Mouse (Mus musculus) hindbrain, embryonic 16.5 days (tissue): Measurements from ENCODE around the gene Cdca7l. TPM values are rescaled to one million over a fixed set of nuclear protein-coding genes. Genes with fewer than 3 reads are reported as not detected.

ENCODE experiments used
- ATAC-seq: fragments of 200-750 bp; cut with Nextera tagmentation; 2 replicates; pipeline ENCODE4 v1.8.0; 2017; ENCODE audit warnings: moderate TSS enrichment, moderate library complexity
- H3K27ac ChIP-seq: fragments of 300-500 bp; sonication (generic); 2 replicates; pipeline ENCODE4 v1.5.1; 2014; ENCODE audit warnings: low read depth, mild to moderate bottlenecking, control low read depth, low read length, moderate library complexity
- H3K27me3 ChIP-seq: fragments of 300-500 bp; sonication (generic); replicated peaks from 2 replicates; pipeline ENCODE4 v1.6.1; 2014; ENCODE audit warnings: low read length; ENCODE audit not compliant: control insufficient read depth, insufficient read depth
- H3K36me3 ChIP-seq: fragments of 300-500 bp; sonication (generic); 2 replicates; pipeline ENCODE4 v1.6.1; 2014; ENCODE audit warnings: mild to moderate bottlenecking, low read length, moderate library complexity, mixed read lengths; ENCODE audit not compliant: control insufficient read depth, insufficient read depth
- H3K4me1 ChIP-seq: fragments of 300-500 bp; sonication (generic); 2 replicates; pipeline ENCODE4 v1.6.1; 2014; ENCODE audit warnings: low read depth, low read length; ENCODE audit not compliant: control insufficient read depth, insufficient read depth
- H3K4me2 ChIP-seq: fragments of 300-500 bp; sonication (generic); 2 replicates; pipeline ENCODE4 v1.6.1; 2014; ENCODE audit warnings: mild to moderate bottlenecking, low read length, control low read depth, moderate library complexity
- H3K4me3 ChIP-seq: fragments of 300-500 bp; sonication (generic); 2 replicates; pipeline ENCODE4 v1.5.1; 2014; ENCODE audit warnings: mild to moderate bottlenecking, low read length, control low read depth, moderate library complexity
- H3K9ac ChIP-seq: fragments of 300-500 bp; sonication (generic); 2 replicates; pipeline ENCODE4 v1.6.1; 2014; ENCODE audit warnings: low read depth, mild to moderate bottlenecking, control low read depth, low read length, moderate library complexity
- H3K9me3 ChIP-seq: fragments of 300-500 bp; sonication (generic); 2 replicates; pipeline ENCODE4 v1.6.1; 2014; ENCODE audit warnings: mild to moderate bottlenecking, low read length, moderate library complexity; ENCODE audit not compliant: control insufficient read depth
- WGBS: fragments of 180-500 bp; shearing (Covaris S2); extraction: QIAGEN DNeasy Blood & Tissue Kit; methylation state at CpG from one replicate; pipeline ENCODE4 v1.1.7; 2014; 5-methylcytosine and 5-hydroxymethylcytosine counted together
- polyA plus RNA-seq: library from polyadenylated mRNA; unstranded; fragments of >200 nt; fragmentation: Nextera tagmentation; extraction: Ambion mirVana; gene quantifications from 2 replicates; pipeline ENCODE4 v1.2.1, GENCODE M21; 2015

Gene Cdca7l
- polyA plus RNA-seq, 1 experiment from 2014 or later, result 5.3 TPM

GRCm38 (mm10) chr12:117843302-117844074 is 39.4 kb downstream of the Cdca7l start:
- Histone ChIP-seq H3K27me3 (peaks cover 2% of the 10 kb centered on the region; the same call in 1 of the 2 replicates), H3K27ac (0 out of 2 replicates have a peak overlapping the region, but pooled peaks have one; percentile 39), H3K4me2 (peak overlapping the region; percentile 99), H3K4me1 (peaks cover 2% of the 10 kb centered on the region; the same call in 1 of the 2 replicates), H3K4me3 (peak overlapping the region; percentile 80), H3K9ac (peak overlapping the region; percentile 79), H3K9me3 (no peaks in the 10 kb centered on the region), H3K36me3 (no peaks in the 10 kb centered on the region)
- peak; percentile 99 for ATAC-seq
- under 1% methylated on average over 52 of the region's 75 CpGs for WGBS

GRCm38 (mm10) chr12:117844075-117844408 is 40.0 kb downstream of the Cdca7l start:
- ATAC-seq, result no peak
- Histone ChIP-seq H3K27ac (no peak overlapping the region), H3K9me3 (no peaks in the 10 kb centered on the region), H3K9ac (peak overlapping the region; percentile 79), H3K27me3 (peaks cover 2% of the 10 kb centered on the region; the same call in 1 of the 2 replicates), H3K36me3 (no peaks in the 10 kb centered on the region), H3K4me3 (peak overlapping the region; percentile 80), H3K4me1 (peaks cover 2% of the 10 kb centered on the region; the same call in 1 of the 2 replicates), H3K4me2 (peak overlapping the region; percentile 99)
- 0% methylated on average over 15 of the region's 15 CpGs for WGBS

GRCm38 (mm10) chr12:117844917-117845316 is 40.8 kb downstream of the Cdca7l start:
- H3K4me2 ChIP-seq, result peak overlapping the region; percentile 13; the same call in 1 of the 2 replicates
- peaks cover 2% of the 10 kb centered on the region; the same call in 1 of the 2 replicates for H3K27me3 ChIP-seq
- H3K9ac ChIP-seq, result no peak overlapping the region
- H3K9me3 ChIP-seq, result no peaks in the 10 kb centered on the region
- no peak overlapping the region for H3K27ac ChIP-seq
- no peaks in the 10 kb centered on the region for H3K36me3 ChIP-seq
- 32% methylated on average over 2 of the region's 2 CpGs for WGBS
- no peak for ATAC-seq
- H3K4me1 ChIP-seq, result peaks cover 2% of the 10 kb centered on the region; the same call in 1 of the 2 replicates
- H3K4me3 ChIP-seq, result no peak overlapping the region

GRCm38 (mm10) chr12:117848621-117849020 is 44.5 kb downstream of the Cdca7l start:
- H3K27ac ChIP-seq, result no peak overlapping the region
- H3K4me2 ChIP-seq, result no peak overlapping the region
- no peaks in the 10 kb centered on the region for H3K27me3 ChIP-seq
- ATAC-seq, result no peak
- no peak overlapping the region for H3K4me3 ChIP-seq
- H3K36me3 ChIP-seq, result no peaks in the 10 kb centered on the region
- H3K4me1 ChIP-seq, result no peaks in the 10 kb centered on the region
- no peak overlapping the region for H3K9ac ChIP-seq
- WGBS, result 93% methylated on average over 6 of the region's 6 CpGs
- no peaks in the 10 kb centered on the region for H3K9me3 ChIP-seq

- Histone ChIP-seq H3K27me3 (no peaks in the 10 kb centered on the region), H3K9ac (no peak overlapping the region), H3K4me3 (no peak overlapping the region), H3K4me1 (no peaks in the 10 kb centered on the region), H3K9me3 (no peaks in the 10 kb centered on the region), H3K36me3 (no peaks in the 10 kb centered on the region), H3K4me2 (no peak overlapping the region), H3K27ac (no peak overlapping the region)
- no peak for ATAC-seq
- 24% methylated on average over 10 of the region's 10 CpGs for WGBS
Measured at GRCm38 (mm10) chr12:117850472-117850871, 46.4 kb downstream of the Cdca7l start.

GRCm38 (mm10) chr12:117853316-117853715 is 49.2 kb downstream of the Cdca7l start:
- Histone ChIP-seq H3K4me3 (no peak overlapping the region), H3K9ac (no peak overlapping the region), H3K9me3 (no peaks in the 10 kb centered on the region), H3K27me3 (no peaks in the 10 kb centered on the region), H3K4me2 (no peak overlapping the region), H3K36me3 (no peaks in the 10 kb centered on the region), H3K27ac (no peak overlapping the region), H3K4me1 (no peaks in the 10 kb centered on the region)
- 29% methylated on average over 6 of the region's 6 CpGs for WGBS
- peak; percentile 52; the same call in 1 of the 2 replicates for ATAC-seq

- Histone ChIP-seq H3K9ac (no peak overlapping the region), H3K27me3 (no peaks in the 10 kb centered on the region), H3K4me1 (no peaks in the 10 kb centered on the region), H3K4me2 (no peak overlapping the region), H3K36me3 (no peaks in the 10 kb centered on the region), H3K27ac (no peak overlapping the region), H3K4me3 (no peak overlapping the region), H3K9me3 (no peaks in the 10 kb centered on the region)
- WGBS, result 68% methylated on average over 9 of the region's 9 CpGs
- ATAC-seq, result no peak
Measured at GRCm38 (mm10) chr12:117857023-117857422, 52.9 kb downstream of the Cdca7l start.

- Histone ChIP-seq H3K9me3 (no peaks in the 10 kb centered on the region), H3K9ac (no peak overlapping the region), H3K27me3 (no peaks in the 10 kb centered on the region), H3K4me3 (no peak overlapping the region), H3K4me1 (no peaks in the 10 kb centered on the region), H3K27ac (no peak overlapping the region), H3K36me3 (no peaks in the 10 kb centered on the region), H3K4me2 (no peak overlapping the region)
- no peak for ATAC-seq
- WGBS, result 92% methylated on average over 6 of the region's 6 CpGs
Measured at GRCm38 (mm10) chr12:117857884-117858283, 53.8 kb downstream of the Cdca7l start.

- Histone ChIP-seq H3K4me3 (no peak overlapping the region), H3K9ac (no peak overlapping the region), H3K4me1 (no peaks in the 10 kb centered on the region), H3K36me3 (no peaks in the 10 kb centered on the region), H3K4me2 (no peak overlapping the region), H3K27me3 (no peaks in the 10 kb centered on the region), H3K27ac (no peak overlapping the region), H3K9me3 (no peaks in the 10 kb centered on the region)
- no peak for ATAC-seq
- 71% methylated on average over 7 of the region's 7 CpGs for WGBS
Measured at GRCm38 (mm10) chr12:117860840-117861239, 56.8 kb downstream of the Cdca7l start.
